Mouse (Mus musculus) bone marrow macrophage, adult 2 months (primary cell): ENCODE results near the gene Kif5c.
A peak's percentile ranks its signal among the peaks of the same experiment; 100 is the strongest.

Source experiments
- CTCF ChIP-seq: IDR thresholded peaks from 2 replicates; pipeline ENCODE4 v1.5.1; 2012; ENCODE audit warnings: low read depth, mild to moderate bottlenecking, low read length, moderate library complexity
- POLR2A ChIP-seq: IDR thresholded peaks from 2 replicates; pipeline ENCODE4 v1.6.1; 2012; ENCODE audit warnings: mild to moderate bottlenecking, low read depth, low read length, borderline replicate concordance

GRCm38 (mm10) chr2:49727199-49727598 lies 108.1 kb downstream of the Kif5c start:
- TF ChIP-seq CTCF (peak; percentile 50), POLR2A (no peak)
